In genomic region chr3:103743208-103743607, GRCm38 (mm10) we compare ENCODE assay signal across 26 mouse cellular contexts. TPM values are rescaled to one million over a fixed set of nuclear protein-coding genes. Genes with fewer than 3 reads are reported as not detected.
"Had no signal": no experiment of that assay in that cellular context is flagged by ENCODE, and none has a peak within 500 bp of the region (broad histone marks: within the 10 kb centered on the region; RNA-seq: fewer than 3 reads in every experiment).

No protein-coding gene starts in this region.

- H3K9ac ChIP-seq: neural tube, embryonic 12.5 days; neural tube, embryonic 13.5 days; neural tube, embryonic 15.5 days; stomach, embryonic 15.5 days had no signal

- H3K4me2 ChIP-seq: neural tube, embryonic 12.5 days; neural tube, embryonic 13.5 days; neural tube, embryonic 15.5 days; stomach, embryonic 15.5 days had no signal

- H3K4me3 ChIP-seq: neural tube, embryonic 12.5 days; neural tube, embryonic 13.5 days; neural tube, embryonic 15.5 days; stomach, embryonic 15.5 days had no signal

- H3K27ac ChIP-seq: neural tube, embryonic 12.5 days; neural tube, embryonic 13.5 days; neural tube, embryonic 15.5 days; stomach, embryonic 15.5 days; stomach, postnatal 0 days had no signal

- H3K27me3 ChIP-seq: neural tube, embryonic 12.5 days; neural tube, embryonic 13.5 days; neural tube, embryonic 15.5 days; stomach, embryonic 15.5 days had no signal

- H3K4me1 ChIP-seq: neural tube, embryonic 12.5 days; stomach, embryonic 15.5 days had no signal

- H3K9me3 ChIP-seq: neural tube, embryonic 12.5 days; neural tube, embryonic 13.5 days; neural tube, embryonic 15.5 days; stomach, embryonic 15.5 days had no signal

- DNase-seq: retina, postnatal 1 day; right cerebral cortex, adult 18-20 months; right cerebral cortex, postnatal 14 days; right cerebral cortex, postnatal 25 days; right cerebral cortex, postnatal 4 days; spleen, adult 18-20 months; thymus, adult 18-20 months; thymus, adult 2 months; thymus, postnatal 14 days; thymus, postnatal 25 days; thymus, postnatal 36 days; thymus, postnatal 4 days had no signal

RNA-seq across cellular contexts. Expression of gene Gm10964, which starts 4.0 kb away (rescaled TPM):
- total RNA-seq: neutrophil, adult 5-6 weeks had no signal
- polyA plus RNA-seq: neural tube, embryonic 11.5 days; neural tube, embryonic 12.5 days; neural tube, embryonic 13.5 days; neural tube, embryonic 14.5 days; neural tube, embryonic 15.5 days; small intestine, adult 2 months; stomach, embryonic 14.5 days; stomach, embryonic 15.5 days; stomach, embryonic 16.5 days; stomach, postnatal 0 days; testis, adult 2 months; thymus, adult 2 months; thymus, postnatal 0 days; urinary bladder, adult 2 months had no signal
